Mouse (Mus musculus): ENCODE results near the gene Grin3b. TPM values are rescaled to one million over a fixed set of nuclear protein-coding genes. Genes with fewer than 3 reads are reported as not detected.

The Grin3b gene
- polyA plus RNA-seq, 1 experiment, result 0.30 TPM

- TF ChIP-seq FOSL1 (IDR thresholded peaks at IDR 0.05; ENCODE audit: insufficient read depth, low read length, poor library complexity, severe bottlenecking) (no peak), MAX (IDR thresholded peaks at IDR 0.05) (no peak), USF1 (IDR thresholded peaks at IDR 0.05; ENCODE audit: low read depth) (no peak), CTCF (IDR thresholded peaks at IDR 0.05; ENCODE audit: control insufficient read depth, insufficient read depth, insufficient read length) (no peak), MYOD1 (IDR thresholded peaks at IDR 0.05; ENCODE audit: control insufficient read depth, insufficient read length, low read depth) (no peak), CEBPB (IDR thresholded peaks at IDR 0.05; ENCODE audit: low read depth) (no peak), MYOG (IDR thresholded peaks at IDR 0.05; ENCODE audit: control insufficient read depth, extremely low read depth, insufficient read length) (no peak)
- Histone ChIP-seq H3K27me3 (ENCODE audit: control insufficient read depth, insufficient read depth, insufficient read length) (no peaks in the 10 kb centered on the region), H3K79me2 (ENCODE audit: control insufficient read depth, insufficient read depth) (peaks cover 52% of the 10 kb centered on the region), H3ac (ENCODE audit: control insufficient read depth, insufficient read length, low read depth) (no peak overlapping the region), H3K36me3 (ENCODE audit: control insufficient read depth, insufficient read depth) (peaks cover 42% of the 10 kb centered on the region), H3K79me3 (ENCODE audit: low read depth) (peaks cover 38% of the 10 kb centered on the region), H3K4me3 (ENCODE audit: insufficient read depth, poor library complexity, severe bottlenecking) (no peak overlapping the region)
These were observed 9.1 kb downstream of the Grin3b start for GRCm38 (mm10) chr10:79979401-79980155.

GRCm38 (mm10) chr10:79983205-79983604, 12.7 kb downstream of the Grin3b start:
- Histone ChIP-seq H3K36me3 (ENCODE audit: control insufficient read depth, insufficient read depth) (peaks cover 18% of the 10 kb centered on the region), H3K79me2 (ENCODE audit: control insufficient read depth, insufficient read depth) (peaks cover 54% of the 10 kb centered on the region), H3K27me3 (ENCODE audit: control insufficient read depth, insufficient read depth, insufficient read length) (no peaks in the 10 kb centered on the region), H3K79me3 (ENCODE audit: low read depth) (peaks cover 38% of the 10 kb centered on the region), H3ac (ENCODE audit: control insufficient read depth, insufficient read length, low read depth) (peak overlapping the region; percentile 89), H3K4me3 (ENCODE audit: insufficient read depth, poor library complexity, severe bottlenecking) (peak overlapping the region; percentile 96)
- TF ChIP-seq CEBPB (IDR thresholded peaks at IDR 0.05; ENCODE audit: low read depth) (no peak), MYOD1 (IDR thresholded peaks at IDR 0.05; ENCODE audit: control insufficient read depth, insufficient read length, low read depth) (no peak), USF1 (IDR thresholded peaks at IDR 0.05; ENCODE audit: low read depth) (no peak), CTCF (IDR thresholded peaks at IDR 0.05; ENCODE audit: control insufficient read depth, insufficient read depth, insufficient read length) (no peak), MYOG (IDR thresholded peaks at IDR 0.05; ENCODE audit: control insufficient read depth, extremely low read depth, insufficient read length) (no peak), FOSL1 (IDR thresholded peaks at IDR 0.05; ENCODE audit: insufficient read depth, low read length, poor library complexity, severe bottlenecking) (no peak)

DNA sequence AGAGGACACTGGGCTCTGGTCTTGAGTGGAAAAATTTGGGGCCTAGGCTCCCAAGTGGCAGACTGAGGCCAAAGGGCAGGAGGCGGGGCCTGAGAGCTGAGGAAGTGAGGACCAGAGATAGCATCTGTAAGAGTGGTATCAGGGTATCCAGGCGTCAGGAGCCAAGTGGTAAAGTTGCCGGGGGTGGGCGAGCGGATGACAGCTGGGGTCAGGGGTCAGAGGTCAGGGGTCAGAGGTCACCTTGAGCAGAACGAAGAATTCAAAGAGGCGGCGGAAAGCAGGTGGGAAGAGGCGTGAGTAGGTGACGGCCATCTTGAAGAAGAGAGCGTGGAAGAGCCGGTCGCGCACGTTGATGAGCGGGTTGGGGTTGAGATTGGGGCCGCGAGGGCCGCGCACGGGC, 13.2 kb downstream of the Grin3b start:
- Histone ChIP-seq H3K27me3 (ENCODE audit: control insufficient read depth, insufficient read depth, insufficient read length) (no peaks in the 10 kb centered on the region), H3K79me2 (ENCODE audit: control insufficient read depth, insufficient read depth) (peaks cover 58% of the 10 kb centered on the region), H3K4me3 (ENCODE audit: insufficient read depth, poor library complexity, severe bottlenecking) (peak overlapping the region; percentile 96), H3ac (ENCODE audit: control insufficient read depth, insufficient read length, low read depth) (peak overlapping the region; percentile 89), H3K79me3 (ENCODE audit: low read depth) (peaks cover 40% of the 10 kb centered on the region), H3K36me3 (ENCODE audit: control insufficient read depth, insufficient read depth) (peaks cover 18% of the 10 kb centered on the region)
- TF ChIP-seq MAX (IDR thresholded peaks at IDR 0.05), result no peak
- TF ChIP-seq FOSL1 (IDR thresholded peaks at IDR 0.05; ENCODE audit: insufficient read depth, low read length, poor library complexity, severe bottlenecking), result no peak
- no peak for TF ChIP-seq CEBPB (IDR thresholded peaks at IDR 0.05; ENCODE audit: low read depth)
- no peak for TF ChIP-seq CTCF (IDR thresholded peaks at IDR 0.05; ENCODE audit: control insufficient read depth, insufficient read depth, insufficient read length)
- TF ChIP-seq USF1 (IDR thresholded peaks at IDR 0.05; ENCODE audit: low read depth), result no peak
- no peak for TF ChIP-seq MYOG (IDR thresholded peaks at IDR 0.05; ENCODE audit: control insufficient read depth, extremely low read depth, insufficient read length)
- no peak for TF ChIP-seq MYOD1 (IDR thresholded peaks at IDR 0.05; ENCODE audit: control insufficient read depth, insufficient read length, low read depth)

DNA sequence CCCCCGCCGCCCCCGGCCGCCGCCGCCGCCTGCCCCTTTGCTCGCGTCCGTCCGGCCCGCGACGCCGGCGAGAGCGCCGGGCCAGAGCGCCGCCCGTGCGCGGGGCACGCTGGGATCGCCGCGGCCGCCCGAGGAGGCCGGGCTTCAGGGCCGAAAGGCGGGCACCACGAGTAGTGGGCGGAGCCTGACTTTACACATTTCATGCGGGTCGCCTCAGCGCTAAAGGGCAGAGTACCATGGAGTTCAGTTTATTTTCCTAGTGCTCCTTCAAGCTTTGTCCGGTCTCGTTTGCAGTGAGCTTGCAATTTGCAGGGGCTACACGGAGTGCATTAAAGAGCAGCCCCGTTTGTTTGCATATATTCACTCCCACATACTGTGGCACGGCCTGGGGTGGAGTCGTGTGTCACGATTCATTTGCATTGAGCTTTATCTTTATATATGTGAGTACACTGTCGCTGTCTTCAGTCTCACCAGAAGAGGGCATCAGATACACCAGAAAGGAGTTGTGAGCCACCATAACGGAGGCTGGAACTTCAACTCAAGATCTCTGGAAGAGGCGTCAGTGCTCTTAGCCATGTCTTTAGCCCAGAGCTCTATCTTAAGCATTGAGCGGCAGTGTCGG, 13.8 kb downstream of the Grin3b start, which contains the start of gene Tmem259:
Gene Tmem259, minus strand, starts transcription at position 136 of the 622 bp plus-strand sequence.
- H3K27me3 ChIP-seq (ENCODE audit: control insufficient read depth, insufficient read depth, insufficient read length), result no peaks in the 10 kb centered on the region
- H3K4me3 ChIP-seq (ENCODE audit: insufficient read depth, poor library complexity, severe bottlenecking), result peak within 1 kb of the TSS; percentile 96
- H3K79me2 ChIP-seq (ENCODE audit: control insufficient read depth, insufficient read depth), result peaks cover 59% of the 10 kb centered on the region
- TF ChIP-seq USF1 (IDR thresholded peaks at IDR 0.05; ENCODE audit: low read depth), result no peak
- no peak for TF ChIP-seq CTCF (IDR thresholded peaks at IDR 0.05; ENCODE audit: control insufficient read depth, insufficient read depth, insufficient read length)
- no peak for TF ChIP-seq FOSL1 (IDR thresholded peaks at IDR 0.05; ENCODE audit: insufficient read depth, low read length, poor library complexity, severe bottlenecking)
- TF ChIP-seq MAX (IDR thresholded peaks at IDR 0.05), result peak; percentile 13
- TF ChIP-seq CEBPB (IDR thresholded peaks at IDR 0.05; ENCODE audit: low read depth), result no peak
- no peak for TF ChIP-seq MYOG (IDR thresholded peaks at IDR 0.05; ENCODE audit: control insufficient read depth, extremely low read depth, insufficient read length)
- H3K36me3 ChIP-seq (ENCODE audit: control insufficient read depth, insufficient read depth), result peaks cover 11% of the 10 kb centered on the region
- H3ac ChIP-seq (ENCODE audit: control insufficient read depth, insufficient read length, low read depth), result peak within 1 kb of the TSS; percentile 89
- peaks cover 47% of the 10 kb centered on the region for H3K79me3 ChIP-seq (ENCODE audit: low read depth)

GRCm38 (mm10) chr10:79984871-79985270, 14.4 kb downstream of the Grin3b start:
- TF ChIP-seq MYOD1 (IDR thresholded peaks at IDR 0.05; ENCODE audit: control insufficient read depth, insufficient read length, low read depth), result no peak
- no peak for TF ChIP-seq FOSL1 (IDR thresholded peaks at IDR 0.05; ENCODE audit: insufficient read depth, low read length, poor library complexity, severe bottlenecking)
- TF ChIP-seq MYOG (IDR thresholded peaks at IDR 0.05; ENCODE audit: control insufficient read depth, extremely low read depth, insufficient read length), result no peak
- no peak for TF ChIP-seq USF1 (IDR thresholded peaks at IDR 0.05; ENCODE audit: low read depth)
- peak; percentile 60 for TF ChIP-seq MAX (IDR thresholded peaks at IDR 0.05)
- no peak for TF ChIP-seq CTCF (IDR thresholded peaks at IDR 0.05; ENCODE audit: control insufficient read depth, insufficient read depth, insufficient read length)
- TF ChIP-seq CEBPB (IDR thresholded peaks at IDR 0.05; ENCODE audit: low read depth), result peak; percentile 36
- Histone ChIP-seq H3K79me3 (ENCODE audit: low read depth) (peaks cover 50% of the 10 kb centered on the region), H3K27me3 (ENCODE audit: control insufficient read depth, insufficient read depth, insufficient read length) (no peaks in the 10 kb centered on the region), H3ac (ENCODE audit: control insufficient read depth, insufficient read length, low read depth) (peak overlapping the region; percentile 6), H3K36me3 (ENCODE audit: control insufficient read depth, insufficient read depth) (peaks cover 9% of the 10 kb centered on the region), H3K79me2 (ENCODE audit: control insufficient read depth, insufficient read depth) (peaks cover 59% of the 10 kb centered on the region), H3K4me3 (ENCODE audit: insufficient read depth, poor library complexity, severe bottlenecking) (peak overlapping the region; percentile 96)
